Mouse (Mus musculus) hematopoietic stem cell, adult 5-6 weeks (primary cell): ENCODE data around the gene Lsamp. TPM values are rescaled to one million over a fixed set of nuclear protein-coding genes. Genes with fewer than 3 reads are reported as not detected.

Experiments used
- ATAC-seq, 2 experiments: fragments of 125-278 bp in 1 of 2; replicated peaks in 1 of 2; 2 replicates each; pipeline ENCODE4 v1.8.0; 2016 to 2017; ENCODE audit warnings: inconsistent platforms in 2 of 2, mild to moderate bottlenecking in 2 of 2, moderate number of reproducible peaks in 2 of 2, low read depth in 1 of 2, moderate TSS enrichment in 1 of 2; ENCODE audit not compliant: low FRiP score in 2 of 2, poor library complexity in 2 of 2, severe bottlenecking in 2 of 2, insufficient read depth in 1 of 2, low TSS enrichment in 1 of 2
- total RNA-seq: library from RNA; stranded (forward); fragments of 172-1452, 232-1000 nt; gene quantifications from 2 replicates; pipeline ENCODE4 v1.2.3, GENCODE M21; 2017

The Lsamp gene
- total RNA-seq, 1 experiment from 2014 or later: not detected

- peak; percentile 77 to 91; a peak in 3 of 4 replicates for ATAC-seq
These were observed 2185.4 kb downstream of the Lsamp start for GRCm38 (mm10) chr16:42169447-42170140.

GRCm38 (mm10) chr16:42172476-42172875 lies 2188.3 kb downstream of the Lsamp start:
- peak; percentile 73 to 87 for ATAC-seq

GRCm38 (mm10) chr16:42178866-42179265 lies 2194.7 kb downstream of the Lsamp start:
- ATAC-seq: no peak

- peak; percentile 75 to 86 for ATAC-seq
These were observed 2195.9 kb downstream of the Lsamp start for GRCm38 (mm10) chr16:42180025-42180424.

- ATAC-seq: no peak
These were observed 2196.3 kb downstream of the Lsamp start for GRCm38 (mm10) chr16:42180473-42180872.

GRCm38 (mm10) chr16:42189431-42190081 lies 2205.4 kb downstream of the Lsamp start:
- no peak for ATAC-seq

GRCm38 (mm10) chr16:42190114-42191045 lies 2206.2 kb downstream of the Lsamp start:
- ATAC-seq: peak; percentile 93 to 98
